Mouse (Mus musculus) MEL (cell line): ENCODE measurements at regions not wholly inside any gene's neighbourhood (a gene's known extent, or its start where the extent isn't known, plus 50 kb on each side); places are given as distances from the start of the nearest gene placed in this dataset.

ENCODE experiments used
- E2F4 ChIP-seq: IDR thresholded peaks from 2 replicates; pipeline ENCODE4 v1.6.1; 2011; ENCODE audit warnings: low read depth, low read length, improper control_type of control experiment, borderline replicate concordance
- MAFK ChIP-seq: IDR thresholded peaks from 2 replicates; pipeline ENCODE4 v1.6.1; 2011; ENCODE audit warnings: low read depth, mild to moderate bottlenecking, low read length, improper control_type of control experiment, borderline replicate concordance
- MAX ChIP-seq: IDR thresholded peaks from 2 replicates; pipeline ENCODE4 v1.6.1; 2011; ENCODE audit warnings: low read length, improper control_type of control experiment
- POLR2A ChIP-seq, 2 experiments: IDR thresholded peaks; 2 replicates each; pipeline ENCODE4 v1.6.1; 2011 to 2012; ENCODE audit warnings: low read length in 2 of 2, mild to moderate bottlenecking in 2 of 2, control low read depth in 1 of 2, improper control_type of control experiment in 1 of 2, low read depth in 1 of 2, moderate library complexity in 1 of 2; ENCODE audit not compliant: control insufficient read depth in 1 of 2, insufficient read depth in 1 of 2, poor library complexity in 1 of 2
- USF1 ChIP-seq: IDR thresholded peaks from 2 replicates; pipeline ENCODE4 v1.6.1; 2014; ENCODE audit warnings: low read depth, mild to moderate bottlenecking, inconsistent platforms, low read length, improper control_type of control experiment, moderate library complexity
- ZNF384 ChIP-seq: IDR thresholded peaks from 2 replicates; pipeline ENCODE4 v1.6.1; 2012; ENCODE audit warnings: low read depth, mild to moderate bottlenecking, inconsistent platforms, low read length, improper control_type of control experiment

- TF ChIP-seq E2F4, result no peak
- TF ChIP-seq MAFK, result no peak
- TF ChIP-seq POLR2A (IDR thresholded peaks at IDR 0.05; ENCODE audit: control insufficient read depth in 1 of 2, insufficient read depth in 1 of 2, low read depth in 1 of 2, low read length in 2 of 2, poor library complexity in 1 of 2), result no peak
- TF ChIP-seq ZNF384, result no peak
- no peak for TF ChIP-seq USF1
- no peak for TF ChIP-seq MAX
These were observed 68.2 kb upstream of the Klf13 start for GRCm38 (mm10) chr7:64006935-64007334.
